Mouse (Mus musculus) urinary bladder, adult 2 months (tissue): ENCODE results near the gene Dnajc4. TPM values are rescaled to one million over a fixed set of nuclear protein-coding genes. Genes with fewer than 3 reads are reported as not detected.

ENCODE experiments used
- DNase-seq: peaks from one replicate; pipeline ENCODE4 v3.0.0; 2022; ENCODE audit warnings: low spot score
- polyA plus RNA-seq: library from polyadenylated mRNA; depleted of rRNA; stranded (reverse); fragments of >200 nt; gene quantifications from 2 replicates; pipeline ENCODE4 v1.2.3, GENCODE M21; 2012

The Dnajc4 gene
- polyA plus RNA-seq, 1 experiment: 65.2 TPM

DNA sequence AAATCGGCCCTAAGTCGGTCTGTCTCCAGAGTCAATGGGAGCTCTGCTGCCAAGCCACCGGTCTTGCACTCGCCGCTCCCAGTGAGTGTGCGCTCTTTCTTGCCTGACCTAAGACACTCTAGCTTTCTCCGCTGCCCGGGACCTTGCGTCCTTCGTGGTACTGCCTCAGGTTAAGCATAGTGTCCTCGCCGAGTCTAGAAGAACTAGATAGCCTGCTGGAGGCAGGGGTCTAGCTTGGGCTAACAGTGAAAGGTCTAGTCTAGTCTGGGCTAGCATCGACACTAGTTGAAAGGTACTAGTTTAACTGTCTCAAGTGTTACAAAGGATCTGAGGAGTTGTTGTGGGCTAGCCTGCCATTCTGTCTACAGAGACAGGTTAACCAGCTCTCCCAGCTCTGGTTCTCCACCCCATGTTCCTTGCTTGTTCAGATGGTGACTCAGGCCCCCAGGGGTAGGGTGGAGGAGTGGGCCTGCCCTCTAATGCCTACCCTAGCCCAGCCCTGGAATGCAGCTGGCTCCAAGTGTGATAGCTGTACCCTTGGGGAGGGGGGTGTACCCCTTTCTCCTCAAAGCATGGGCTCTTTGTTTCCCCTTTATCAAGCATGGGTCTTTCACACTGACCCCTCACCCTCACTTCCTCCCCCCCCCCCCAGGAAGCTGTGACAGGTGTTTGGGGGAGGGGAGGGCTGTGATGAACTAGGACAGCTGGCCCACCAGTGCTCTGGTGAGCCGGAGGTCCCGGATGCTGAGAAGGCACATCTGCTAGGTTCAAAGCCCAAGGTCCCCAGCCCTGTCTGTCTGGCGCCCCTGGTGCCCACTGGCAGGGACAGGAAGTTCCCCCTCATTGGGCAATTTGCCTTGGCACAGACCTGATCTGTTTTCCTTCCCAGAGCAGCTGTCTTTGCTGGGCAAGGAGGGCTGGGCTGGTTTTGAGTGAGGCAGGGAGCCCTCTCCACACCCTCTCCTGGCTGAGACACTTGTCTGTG, 16.5 kb downstream of the Dnajc4 start, which contains the start of gene Plcb3:
Gene Plcb3, minus strand, starts transcription at position 934 of the 985 bp plus-strand sequence.
- DNase-seq: no peak

DNA sequence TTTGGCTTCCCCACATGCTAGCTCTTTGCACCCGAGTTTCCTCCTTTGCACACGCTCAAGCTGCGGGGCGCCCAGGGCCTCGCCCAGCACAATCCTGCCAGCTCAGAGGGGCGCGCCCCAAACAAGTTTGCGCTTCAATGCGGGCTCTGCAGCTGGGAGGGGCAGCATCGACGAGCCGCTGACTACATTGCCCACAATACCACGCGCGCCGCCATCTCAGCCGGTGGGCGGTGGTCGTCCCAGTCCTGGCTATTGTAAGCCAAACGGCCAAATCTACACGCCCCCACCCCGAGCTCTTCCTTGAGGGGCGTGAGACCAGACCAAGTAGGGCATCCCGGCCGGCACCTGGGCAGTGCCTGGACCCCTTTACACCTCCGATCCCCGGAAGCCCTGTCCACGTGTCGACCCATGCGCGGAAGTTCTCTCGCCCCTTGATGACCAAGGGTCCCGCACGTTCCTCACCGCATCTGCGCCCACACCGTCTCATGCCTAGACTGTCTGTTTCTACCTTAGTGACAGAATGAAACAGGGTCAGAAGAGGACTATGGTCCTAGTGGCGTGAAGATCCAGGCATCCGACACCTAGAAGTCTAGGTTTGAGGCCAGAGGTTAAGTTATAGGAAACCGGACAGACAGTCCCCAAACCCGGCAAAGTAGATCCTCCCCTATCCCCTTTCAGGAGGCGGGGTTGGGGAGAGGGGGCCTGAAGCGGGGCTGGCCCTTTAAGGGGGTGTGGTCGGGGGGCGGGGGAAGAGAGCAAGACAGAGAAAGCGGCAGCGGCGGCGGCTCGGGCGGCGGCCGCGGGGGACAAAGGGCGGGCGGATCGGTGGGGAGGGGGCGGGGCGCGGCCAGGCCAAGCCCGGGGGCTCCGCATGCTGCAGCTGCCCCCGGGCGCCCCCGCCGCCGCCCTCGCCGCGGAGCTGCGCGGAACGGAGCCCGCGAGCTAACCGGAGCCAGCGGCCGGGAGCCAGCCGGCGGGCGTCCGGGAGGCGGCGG, 17.9 kb downstream of the Dnajc4 start, which contains the start of gene Ppp1r14b:
Gene Ppp1r14b, plus strand, starts transcription at position 758 of the 995 bp plus-strand sequence.
- DNase-seq: peak; percentile 73

DNA sequence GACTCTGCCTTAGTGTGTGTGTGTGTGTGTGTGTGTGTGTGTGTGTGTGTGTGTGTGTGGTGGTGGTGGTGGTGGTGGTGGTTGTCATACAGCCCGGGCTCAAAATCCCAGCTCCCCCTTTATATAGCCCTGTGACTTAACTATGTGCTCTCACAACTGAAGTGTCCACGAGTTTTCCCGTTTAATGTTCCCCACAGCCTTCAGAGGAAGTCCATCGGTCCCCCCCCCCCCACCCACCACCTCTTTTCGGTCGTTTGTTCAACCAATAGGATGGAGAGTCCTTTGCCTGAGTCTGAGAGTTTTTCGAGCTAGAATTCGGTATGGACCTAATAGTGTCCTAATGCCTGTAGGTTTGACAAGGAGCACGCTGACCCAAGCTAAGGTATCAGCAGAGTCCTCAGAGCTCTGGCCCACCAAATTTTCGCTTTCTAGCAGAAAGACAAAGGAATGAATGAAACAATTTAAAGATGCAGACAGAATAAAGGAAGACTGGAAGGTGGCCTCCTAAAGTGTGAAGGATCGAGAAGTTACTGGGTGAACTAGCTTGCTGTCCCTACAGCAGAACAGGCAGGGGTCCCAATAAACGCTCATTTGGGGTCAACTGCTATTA, 18.7 kb downstream of the Dnajc4 start:
- DNase-seq: no peak

- no peak for DNase-seq
Measured at GRCm38 (mm10) chr19:6972247-6972917, 20.0 kb downstream of the Dnajc4 start.

DNA sequence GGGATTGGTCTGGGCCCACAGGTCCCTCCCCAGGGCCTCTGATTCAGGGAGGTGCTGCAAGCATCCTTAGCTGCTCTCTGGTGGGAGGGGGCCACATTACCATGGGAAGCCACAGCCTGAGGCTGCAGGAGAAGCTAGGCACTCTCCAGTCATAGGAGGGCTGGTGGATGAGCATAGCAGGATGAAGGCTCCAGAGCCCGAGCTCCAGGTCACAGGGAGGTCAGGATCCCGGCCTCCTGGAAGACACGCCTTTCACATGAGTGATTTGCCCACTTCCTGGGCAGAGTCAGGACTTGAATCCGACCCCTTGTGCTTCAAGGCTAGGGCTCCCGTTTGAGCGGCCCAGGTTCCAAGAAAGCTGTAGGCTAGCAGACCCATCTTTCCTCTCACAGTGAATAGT, 20.7 kb downstream of the Dnajc4 start:
- DNase-seq: no peak

GRCm38 (mm10) chr19:6970460-6971085, 21.8 kb downstream of the Dnajc4 start:
- DNase-seq: no peak

DNA sequence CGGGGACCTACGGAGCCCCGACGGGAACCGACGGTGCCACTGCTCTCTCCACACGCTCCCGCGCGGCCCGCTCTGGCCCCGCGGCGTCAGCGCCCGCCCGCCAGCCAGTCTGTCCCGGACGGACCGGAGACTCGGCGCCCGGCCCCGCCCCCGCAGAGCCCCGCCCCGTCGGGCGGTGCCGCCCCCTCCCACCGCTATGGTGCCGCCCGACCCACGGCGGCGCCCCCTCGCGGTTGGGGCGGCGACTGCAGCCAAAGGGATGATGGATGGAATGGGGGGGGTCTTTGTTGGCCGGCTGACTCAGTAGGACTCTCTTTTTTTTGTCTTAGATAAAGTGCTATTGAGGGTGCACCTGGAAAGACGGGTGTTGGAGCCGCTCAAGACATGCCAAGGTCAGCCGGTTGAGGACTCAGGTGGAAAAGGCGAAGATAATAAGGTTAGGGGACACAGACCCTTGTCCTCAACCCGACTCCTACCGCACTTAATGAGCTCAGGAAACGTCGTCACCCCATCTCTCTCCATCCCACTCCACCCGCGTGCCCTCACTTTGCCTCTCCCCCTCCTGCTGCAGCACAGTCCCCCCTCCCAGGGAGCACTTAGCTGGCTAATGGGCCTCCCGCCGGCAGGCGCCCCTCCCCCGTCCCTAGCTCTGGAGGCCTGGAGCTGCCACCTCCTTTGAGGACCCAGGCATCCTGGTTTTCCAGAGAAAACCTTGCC, 22.5 kb downstream of the Dnajc4 start:
- peak; percentile 79 for DNase-seq

DNA sequence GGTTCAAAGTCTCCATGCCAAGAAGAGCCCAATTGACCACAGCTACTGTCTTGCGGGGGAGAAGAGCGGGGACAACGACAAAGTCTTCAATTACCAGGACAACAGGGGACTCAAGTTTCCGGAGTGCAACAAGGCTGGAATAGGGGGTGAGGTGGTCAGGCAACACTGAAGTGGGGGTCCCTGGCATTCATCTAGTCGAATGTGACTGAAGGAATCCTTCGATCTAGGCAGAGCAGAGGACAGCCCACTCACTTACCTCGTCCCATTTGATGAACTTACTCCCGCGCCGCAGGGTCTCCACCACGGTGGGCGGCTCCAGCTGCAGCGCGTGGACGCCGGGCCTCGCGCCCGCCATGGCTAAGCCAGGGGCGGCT, 23.1 kb downstream of the Dnajc4 start:
- DNase-seq: no peak

DNA sequence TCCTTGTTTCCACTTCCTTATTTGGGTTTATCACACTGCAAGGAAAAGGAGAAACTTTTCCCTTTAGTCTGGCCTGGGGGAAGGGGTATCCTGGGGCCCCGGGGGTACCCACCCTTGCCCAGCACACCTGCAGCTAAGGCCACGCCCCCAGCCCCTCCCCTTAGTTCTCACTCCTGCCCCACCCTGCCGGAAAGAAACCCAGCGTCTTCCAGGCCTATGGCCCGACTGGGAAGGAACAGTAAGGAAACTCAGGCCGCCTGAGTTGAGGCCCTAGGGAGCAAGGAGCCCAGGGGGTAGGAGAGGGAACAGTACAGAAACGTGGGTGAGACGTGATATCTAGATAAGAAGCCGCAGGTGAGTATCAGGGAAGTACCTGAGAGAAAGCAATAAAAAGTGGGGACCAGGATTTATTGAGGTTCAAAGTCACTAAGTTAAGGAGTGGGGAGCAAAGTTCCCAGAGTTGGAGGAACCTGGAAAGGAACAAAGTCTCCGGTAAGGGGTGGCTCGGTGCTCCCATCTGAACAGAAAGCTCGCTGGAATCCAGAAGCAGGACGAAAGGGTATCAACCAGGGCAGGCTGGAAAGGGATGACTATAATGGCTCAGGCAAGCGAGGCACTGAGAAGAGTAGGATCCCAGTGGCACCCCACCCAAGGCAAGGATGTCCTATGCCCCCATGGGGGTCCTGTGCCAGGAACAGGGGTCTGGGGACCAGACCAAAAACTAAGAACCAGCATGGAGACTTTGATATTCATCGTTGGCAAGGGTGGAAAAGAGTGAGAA, 23.7 kb downstream of the Dnajc4 start:
- DNase-seq: no peak

GRCm38 (mm10) chr19:6956461-6956860, 35.9 kb downstream of the Dnajc4 start:
- DNase-seq: no peak

GRCm38 (mm10) chr19:6955424-6955823, 36.9 kb downstream of the Dnajc4 start:
- no peak for DNase-seq

DNA sequence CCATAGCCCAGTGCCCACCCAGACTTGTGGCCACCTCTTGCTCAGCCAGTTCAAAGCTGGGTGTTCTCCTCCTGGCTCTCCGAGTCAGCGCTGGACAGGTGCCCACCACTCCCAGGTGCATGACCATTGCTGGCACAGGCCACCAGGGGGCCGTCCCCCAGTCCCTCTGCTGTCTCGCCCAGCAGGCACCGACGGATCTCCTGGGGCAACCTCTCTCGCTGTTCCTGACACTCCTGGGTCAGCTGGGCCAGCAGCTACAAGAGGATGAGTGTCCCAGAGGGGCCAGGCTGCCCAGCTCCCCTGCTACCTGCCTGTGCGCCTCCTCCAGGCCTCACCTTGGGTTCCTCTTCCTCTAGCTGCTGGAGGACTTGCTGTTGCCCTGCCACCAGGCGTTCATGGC, 38.3 kb downstream of the Dnajc4 start:
- DNase-seq: no peak

GRCm38 (mm10) chr19:6952712-6953037, 39.7 kb downstream of the Dnajc4 start:
- DNase-seq: peak; percentile 57

DNA sequence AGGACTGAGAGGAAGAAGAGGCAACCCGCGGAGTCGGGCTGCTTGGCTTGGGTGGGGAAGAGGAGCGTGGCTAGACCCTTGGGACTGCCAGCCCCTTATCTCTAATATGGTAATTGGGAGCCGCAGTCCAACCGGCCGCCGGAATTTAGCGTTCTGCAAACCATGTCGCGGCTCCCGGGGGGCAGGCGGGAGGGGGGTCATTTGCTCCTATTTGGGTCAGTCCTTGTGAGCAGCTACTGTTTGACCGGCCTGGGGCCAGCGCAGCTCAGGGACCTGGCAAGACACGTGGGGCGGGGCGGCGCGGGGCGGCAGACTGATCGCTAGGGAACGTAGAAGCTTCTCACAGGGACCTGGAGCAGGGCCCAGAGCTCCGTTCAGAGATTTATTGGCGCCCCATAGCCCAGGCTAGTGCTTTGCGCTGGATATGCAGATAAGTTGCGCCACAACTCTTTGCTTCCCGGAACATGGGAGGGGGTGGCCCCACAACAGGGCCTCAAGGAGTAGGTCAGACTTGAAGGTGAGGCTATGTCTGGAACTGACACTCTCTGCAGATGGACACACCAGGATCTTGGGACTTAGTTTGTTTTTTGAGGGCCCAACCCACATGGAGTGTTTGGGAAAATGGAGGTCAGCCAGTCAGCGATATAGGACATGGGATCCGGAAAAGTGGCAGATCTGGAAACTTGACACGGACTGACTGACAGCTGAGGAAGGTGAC, 40.2 kb downstream of the Dnajc4 start:
- peak; percentile 81 for DNase-seq

DNA sequence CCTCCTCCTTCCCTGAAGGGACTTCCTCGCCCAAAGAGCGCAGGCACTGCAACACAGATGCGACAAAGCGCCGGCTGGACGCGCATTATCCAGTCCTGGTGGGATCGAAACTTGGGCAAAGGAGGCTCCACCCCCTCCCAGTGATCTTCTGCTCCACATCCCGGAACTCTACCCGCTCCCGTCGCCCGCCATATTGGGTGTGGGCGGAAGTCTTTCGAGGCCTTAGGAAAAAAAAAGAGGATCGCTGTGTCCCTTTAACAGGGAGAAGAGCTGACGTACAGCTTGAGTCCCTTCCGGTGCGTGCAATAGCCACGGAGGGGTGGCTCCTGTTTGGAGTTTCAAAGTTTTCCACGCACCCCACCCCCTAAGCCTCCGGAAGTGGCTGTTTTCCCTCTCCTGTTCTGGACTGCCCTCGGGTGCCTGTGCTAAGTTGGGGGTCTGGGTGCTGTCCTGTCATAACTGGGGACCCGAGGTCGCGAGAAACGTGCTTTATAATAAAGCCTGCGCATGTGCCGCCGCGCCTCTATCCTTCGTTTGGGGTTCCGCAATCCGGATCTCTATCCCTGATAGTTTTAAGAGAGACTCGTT, 40.9 kb downstream of the Dnajc4 start:
- peak; percentile 83 for DNase-seq

GRCm38 (mm10) chr19:6950613-6951153, 41.7 kb downstream of the Dnajc4 start:
- DNase-seq: peak; percentile 56

DNA sequence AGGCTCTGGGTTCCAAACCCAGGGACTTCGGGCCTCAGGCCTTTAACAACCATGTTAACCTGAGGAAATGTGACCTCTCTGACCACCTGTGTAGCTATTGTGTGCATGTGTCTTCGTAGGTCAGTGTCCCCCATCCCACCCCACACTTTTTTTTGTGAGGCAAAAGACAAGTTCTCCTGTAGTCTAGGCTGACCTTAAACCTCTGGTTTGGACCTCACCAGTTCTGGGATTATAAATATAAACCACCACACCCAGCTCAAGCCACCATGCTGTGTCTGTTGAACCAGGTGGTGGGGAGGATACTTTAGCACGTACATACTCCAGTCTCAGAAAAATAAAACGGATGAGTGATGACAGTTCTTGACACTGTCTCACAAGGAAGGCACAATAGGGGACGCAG, 42.4 kb downstream of the Dnajc4 start:
- no peak for DNase-seq

DNA sequence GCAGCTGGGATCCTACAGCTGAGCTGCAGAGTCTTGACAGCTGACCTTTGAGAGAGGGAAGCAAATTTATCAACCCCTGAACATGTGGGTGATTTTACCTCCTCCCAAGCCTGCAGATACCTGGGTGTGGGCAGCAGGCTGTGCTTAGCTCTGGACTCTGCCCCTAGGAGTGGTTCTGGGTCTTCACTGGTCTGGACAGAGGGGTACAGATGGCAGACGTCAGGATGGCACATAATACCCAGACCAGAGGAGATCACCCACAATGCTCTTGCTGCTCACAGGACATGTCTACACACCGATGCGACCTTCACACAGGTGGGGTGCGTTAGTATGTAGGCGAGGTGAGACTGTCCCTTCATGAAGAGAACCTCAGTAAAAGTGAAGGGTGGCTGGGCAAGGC, 42.8 kb downstream of the Dnajc4 start:
- DNase-seq: no peak
